Comparison of ENCODE assay signal across 8 mouse cellular contexts in genomic region chr1:178188386-178188785, GRCm38 (mm10). TPM values are rescaled to one million over a fixed set of nuclear protein-coding genes. Genes with fewer than 3 reads are reported as not detected.
DNase-seq lines count a peak whose midpoint lies in the region; ATAC-seq and TF ChIP-seq lines count a peak whose summit lies in the region.

No protein-coding gene starts in this region.

- H3K9me3 ChIP-seq in liver, postnatal 0 days (ENCODE audit: low read length) = no peaks in the 10 kb centered on the region

- DNase-seq in 416B (ENCODE audit: low read depth) = peak; percentile 16
- DNase-seq in embryo, embryonic 10.5 days (ENCODE audit: low spot score) = peak; percentile 4
- peak; percentile 63 for DNase-seq in liver, postnatal 0 days
- DNase-seq in retina, postnatal 7 days (ENCODE audit: low read depth, low spot score) = peak; percentile 6
- DNase-seq in urinary bladder, postnatal 4 days (ENCODE audit: low spot score in 2 of 2) = no peak
- DNase-seq in frontal cortex, postnatal 25 days (ENCODE audit: low spot score in 2 of 2) = no peak

- peak; percentile 19 for ATAC-seq in CD4-positive, CD25-positive, alpha-beta regulatory T cell, adult 4 months
- peak; percentile 20 for ATAC-seq in inflammation-experienced regulatory T-cells, adult 6 months
- ATAC-seq in liver, postnatal 0 days = no peak

- peak overlapping the region; percentile 79 for H3K27ac ChIP-seq in liver, postnatal 0 days (ENCODE audit: low read depth)

- WGBS in liver, postnatal 0 days (ENCODE audit: insufficient replicate concordance) = 5% methylated on average over 12 of the region's 13 CpGs

- no peak for TF ChIP-seq EP300 in liver, postnatal 0 days (IDR thresholded peaks at IDR 0.05; ENCODE audit: low read depth)

- peak overlapping the region; percentile 45 for H3K4me3 ChIP-seq in liver, postnatal 0 days (ENCODE audit: low read depth, low read length)

- H3K9ac ChIP-seq in liver, postnatal 0 days (replicated peaks) = peak overlapping the region; percentile 42

- H3K4me2 ChIP-seq in liver, postnatal 0 days (ENCODE audit: low read depth, low read length) = peak overlapping the region; percentile 63

- H3K27me3 ChIP-seq in liver, postnatal 0 days (ENCODE audit: insufficient read depth, low read length) = no peaks in the 10 kb centered on the region

- 0 out of 2 replicates have a peak, but pooled peaks cover 5% of the 10 kb centered on the region for H3K36me3 ChIP-seq in liver, postnatal 0 days (replicated peaks; ENCODE audit: insufficient read depth, low read length)

- no peak for TF ChIP-seq CTCF in liver, postnatal 0 days (IDR thresholded peaks at IDR 0.05; ENCODE audit: low read depth)

- H3K4me1 ChIP-seq in liver, postnatal 0 days (ENCODE audit: insufficient read depth) = 0 out of 2 replicates have a peak, but pooled peaks cover 2% of the 10 kb centered on the region

RNA-seq across cellular contexts. Expression of gene Desi2, which starts 1.2 kb away (rescaled TPM):
- polyA plus RNA-seq in CD4-positive, CD25-positive, alpha-beta regulatory T cell, adult 4 months (2017; shearing (Covaris generic)) = 1 to 10 TPM; 9.1 to 9.3 TPM
- polyA plus RNA-seq in inflammation-experienced regulatory T-cells, adult 6 months (2017; shearing (Covaris generic)) = 10 to 100 TPM in 1 of 3 experiments, 1 to 10 TPM in 2; 8.0 to 10.3 (median 8.3) TPM
- 26.5 and 33.8 TPM in 2 replicates for polyA plus RNA-seq in liver, postnatal 0 days (2015; fragmentation: Nextera tagmentation; extraction: Ambion mirVana)

Comparison
In these comparisons a context has a peak if more than half of its experiments do, and no peak if none do; other contexts are left out.
1. DNase-seq: peak in 416B (single experiment), embryo, embryonic 10.5 days (single experiment), liver, postnatal 0 days (single experiment) and retina, postnatal 7 days (single experiment); none in urinary bladder, postnatal 4 days (0 of 2) and frontal cortex, postnatal 25 days (0 of 2).